Mouse (Mus musculus) embryo, embryonic 10 days (tissue): ENCODE results near the gene Cdh13.
A peak's percentile ranks its signal among the peaks of the same experiment; 100 is the strongest.
"Not testable (repeated sequence)": the region's sequence is repeated elsewhere in the genome, so short reads cannot be mapped to it uniquely, and the experiment has no call there.

Experiments
- DNase-seq: peaks from one replicate; pipeline ENCODE4 v3.0.0-alpha.2; 2015; ENCODE audit warnings: low spot score

Cdh13 gene

GRCm38 (mm10) chr8:118679347-118679746, 395.8 kb downstream of the Cdh13 start:
- DNase-seq = peak; percentile 10

- no peak for DNase-seq
These were observed 399.9 kb downstream of the Cdh13 start for GRCm38 (mm10) chr8:118683386-118683785.

GRCm38 (mm10) chr8:118685863-118686262, 402.3 kb downstream of the Cdh13 start:
- no peak for DNase-seq

- DNase-seq = no peak
These were observed 406.3 kb downstream of the Cdh13 start for GRCm38 (mm10) chr8:118689849-118690248.

- DNase-seq = no peak
These were observed 417.9 kb downstream of the Cdh13 start for GRCm38 (mm10) chr8:118701312-118701880.

GRCm38 (mm10) chr8:118709366-118709765, 425.8 kb downstream of the Cdh13 start:
- DNase-seq = no peak

GRCm38 (mm10) chr8:118711631-118712030, 428.1 kb downstream of the Cdh13 start:
- no peak for DNase-seq

- peak; percentile 20 for DNase-seq
These were observed 429.6 kb downstream of the Cdh13 start for GRCm38 (mm10) chr8:118713111-118713510.

- DNase-seq = no peak
These were observed 430.1 kb downstream of the Cdh13 start for GRCm38 (mm10) chr8:118713596-118713995.

GRCm38 (mm10) chr8:118722896-118723295, 439.4 kb downstream of the Cdh13 start:
- DNase-seq = no peak

GRCm38 (mm10) chr8:118725651-118726050, 442.1 kb downstream of the Cdh13 start:
- no peak for DNase-seq

GRCm38 (mm10) chr8:118741781-118742180, 458.2 kb downstream of the Cdh13 start:
- no peak for DNase-seq

- no peak for DNase-seq
These were observed 461.5 kb downstream of the Cdh13 start for GRCm38 (mm10) chr8:118744991-118745390.

- DNase-seq = no peak
These were observed 464.6 kb downstream of the Cdh13 start for GRCm38 (mm10) chr8:118748041-118748604.

- no peak for DNase-seq
These were observed 465.7 kb downstream of the Cdh13 start for GRCm38 (mm10) chr8:118749191-118749590.

- no peak for DNase-seq
These were observed 466.3 kb downstream of the Cdh13 start for GRCm38 (mm10) chr8:118749786-118750185.

GRCm38 (mm10) chr8:118753710-118754109, 470.2 kb downstream of the Cdh13 start:
- DNase-seq = no peak

GRCm38 (mm10) chr8:118754119-118754518, 470.6 kb downstream of the Cdh13 start:
- DNase-seq = no peak

GRCm38 (mm10) chr8:118777507-118777906, 494.0 kb downstream of the Cdh13 start:
- DNase-seq = not testable (repeated sequence)

- DNase-seq = no peak
These were observed 494.8 kb downstream of the Cdh13 start for GRCm38 (mm10) chr8:118778374-118778773.

- no peak for DNase-seq
These were observed 502.1 kb downstream of the Cdh13 start for GRCm38 (mm10) chr8:118785646-118786045.

GRCm38 (mm10) chr8:118789649-118790048, 506.1 kb downstream of the Cdh13 start:
- no peak for DNase-seq

GRCm38 (mm10) chr8:118794886-118795285, 511.4 kb downstream of the Cdh13 start:
- no peak for DNase-seq

- DNase-seq = no peak
These were observed 513.0 kb downstream of the Cdh13 start for GRCm38 (mm10) chr8:118796491-118796890.
